Mouse (Mus musculus): Measurements from ENCODE around the gene Etnk2.

The Etnk2 gene

GRCm38 (mm10) chr1:133417113-133417512 is 53.7 kb downstream of the Etnk2 start:
- DNase-seq (ENCODE audit: low read depth, low spot score), result no peak

GRCm38 (mm10) chr1:133417539-133417938 is 54.2 kb downstream of the Etnk2 start:
- DNase-seq (ENCODE audit: low read depth, low spot score), result no peak

GRCm38 (mm10) chr1:133418164-133418800 is 54.9 kb downstream of the Etnk2 start:
- no peak for DNase-seq (ENCODE audit: low read depth, low spot score)

- DNase-seq (ENCODE audit: low read depth, low spot score), result no peak
These were observed 55.9 kb downstream of the Etnk2 start for GRCm38 (mm10) chr1:133419178-133419834.

GRCm38 (mm10) chr1:133420491-133420890 is 57.1 kb downstream of the Etnk2 start:
- DNase-seq (ENCODE audit: low read depth, low spot score), result no peak

- no peak for DNase-seq (ENCODE audit: low read depth, low spot score)
These were observed 57.7 kb downstream of the Etnk2 start for GRCm38 (mm10) chr1:133421061-133421460.

- DNase-seq (ENCODE audit: low read depth, low spot score), result no peak
These were observed 58.7 kb downstream of the Etnk2 start for GRCm38 (mm10) chr1:133421975-133422570.

- DNase-seq (ENCODE audit: low read depth, low spot score), result no peak
These were observed 59.3 kb downstream of the Etnk2 start for GRCm38 (mm10) chr1:133422615-133423161.

- no peak for DNase-seq (ENCODE audit: low read depth, low spot score)
These were observed 59.8 kb downstream of the Etnk2 start for GRCm38 (mm10) chr1:133423166-133423542.

- peak; percentile 70 for DNase-seq (ENCODE audit: low read depth, low spot score)
These were observed 60.4 kb downstream of the Etnk2 start, which contains the start of gene Sox13 for GRCm38 (mm10) chr1:133423543-133424480. TSS of gene Sox13 (minus strand) at chr1:133424377.

- no peak for DNase-seq (ENCODE audit: low read depth, low spot score)
These were observed 61.3 kb downstream of the Etnk2 start for GRCm38 (mm10) chr1:133424547-133425140.

Measured in forelimb bud, embryonic 11.5 days (tissue).